Mouse (Mus musculus) right cerebral cortex, postnatal 25 days (tissue): ENCODE measurements around the gene Tdrd5.
"Not testable (repeated sequence)": the region's sequence is repeated elsewhere in the genome, so short reads cannot be mapped to it uniquely, and the experiment has no call there.

Experiments used
- DNase-seq: peaks from one replicate; pipeline ENCODE4 v3.0.0; 2022

Gene Tdrd5

GRCm38 (mm10) chr1:156251096-156251495 is 52.4 kb downstream of the Tdrd5 start:
- DNase-seq: not testable (repeated sequence)

DNA sequence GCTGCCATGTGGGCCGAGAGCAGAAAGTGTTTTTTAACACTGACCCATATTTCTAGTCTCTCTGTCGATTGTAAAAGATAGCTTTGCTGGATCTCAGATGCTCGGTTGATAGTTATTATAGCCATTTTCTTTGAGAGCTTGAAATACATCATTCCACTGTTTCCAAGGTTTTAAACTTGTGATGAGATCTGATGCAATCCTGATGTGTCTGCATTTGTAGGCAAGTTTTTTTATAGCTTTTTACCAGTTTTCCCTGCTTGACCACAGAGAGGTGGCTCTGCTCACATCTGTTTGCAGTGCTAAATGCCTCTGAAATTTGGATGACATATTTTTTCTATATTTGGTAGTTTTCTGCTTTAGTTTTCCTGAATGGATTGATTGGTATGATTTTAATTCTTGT is 55.6 kb downstream of the Tdrd5 start:
- DNase-seq: no peak

DNA sequence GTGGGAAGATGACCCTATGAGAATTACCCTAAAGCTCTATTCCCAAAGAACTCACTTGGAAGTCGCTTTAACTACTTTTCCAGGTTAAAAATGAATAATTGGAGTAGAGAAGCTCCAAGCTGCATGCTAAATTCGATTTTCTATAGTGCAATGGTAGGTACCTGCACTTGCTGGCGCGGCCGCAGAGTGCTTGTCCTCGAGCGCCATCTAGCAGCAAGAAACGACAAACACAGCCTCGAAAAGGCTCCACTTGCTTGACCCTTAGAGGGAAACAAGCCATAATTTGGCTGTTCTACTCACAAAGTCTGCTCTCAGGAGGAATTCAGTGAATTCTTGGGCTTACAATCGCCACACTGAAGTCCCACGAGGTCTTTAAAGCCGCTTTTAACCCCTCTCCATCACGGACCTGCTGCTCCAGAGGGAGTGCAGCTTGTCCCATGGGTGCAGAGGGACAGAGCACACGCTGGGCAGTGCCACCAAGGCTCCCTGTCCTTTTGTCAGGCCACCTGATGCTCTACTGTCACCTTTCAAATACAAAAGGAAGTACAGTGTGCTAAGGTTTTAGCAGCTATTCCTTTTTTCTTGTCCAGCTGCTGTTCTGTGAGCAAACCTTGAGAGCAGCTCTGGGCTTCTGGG is 61.6 kb downstream of the Tdrd5 start:
- DNase-seq: peak; percentile 31

DNA sequence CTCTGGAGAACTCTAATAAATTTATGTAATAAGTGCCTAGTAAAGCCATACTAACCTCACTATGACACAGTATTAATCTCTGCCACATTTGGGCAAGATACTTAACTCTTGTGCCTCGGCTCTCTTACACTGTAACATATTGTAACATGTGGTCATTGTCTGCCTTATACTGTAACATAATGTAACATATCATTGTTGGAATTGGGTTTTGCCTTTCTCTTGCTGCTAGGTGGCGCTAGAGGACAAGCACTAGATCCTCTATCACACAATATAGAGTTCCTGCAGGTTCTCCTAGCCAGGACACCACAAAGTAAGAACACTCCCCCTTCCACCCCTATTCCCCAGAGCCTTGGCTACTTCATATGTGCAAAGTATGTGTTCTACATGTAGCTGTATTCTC is 62.4 kb downstream of the Tdrd5 start:
- no peak for DNase-seq

GRCm38 (mm10) chr1:156231122-156231521 is 72.3 kb downstream of the Tdrd5 start:
- no peak for DNase-seq

- no peak for DNase-seq
These were observed 73.0 kb downstream of the Tdrd5 start for GRCm38 (mm10) chr1:156230339-156231089.

DNA sequence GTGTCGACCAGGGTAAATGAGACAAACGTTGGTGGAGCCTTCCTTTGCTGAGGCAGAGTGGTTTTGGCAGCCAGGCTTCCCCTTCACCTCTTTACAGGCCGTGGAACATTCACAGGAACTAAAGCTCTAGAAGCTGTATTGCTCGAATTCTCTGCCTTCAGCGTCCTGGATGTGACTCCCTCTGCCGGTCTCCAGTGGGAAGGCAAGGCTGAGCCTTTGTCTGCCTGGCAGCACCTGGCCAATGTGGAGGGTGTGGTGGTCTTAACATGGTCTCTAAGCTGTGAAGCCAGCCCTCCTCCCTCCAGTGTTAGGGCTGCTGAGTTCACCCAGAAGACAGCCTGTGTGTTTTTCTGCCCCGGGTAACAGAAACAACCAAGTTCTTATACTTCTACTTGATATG is 74.0 kb downstream of the Tdrd5 start:
- DNase-seq: peak; percentile 54

DNA sequence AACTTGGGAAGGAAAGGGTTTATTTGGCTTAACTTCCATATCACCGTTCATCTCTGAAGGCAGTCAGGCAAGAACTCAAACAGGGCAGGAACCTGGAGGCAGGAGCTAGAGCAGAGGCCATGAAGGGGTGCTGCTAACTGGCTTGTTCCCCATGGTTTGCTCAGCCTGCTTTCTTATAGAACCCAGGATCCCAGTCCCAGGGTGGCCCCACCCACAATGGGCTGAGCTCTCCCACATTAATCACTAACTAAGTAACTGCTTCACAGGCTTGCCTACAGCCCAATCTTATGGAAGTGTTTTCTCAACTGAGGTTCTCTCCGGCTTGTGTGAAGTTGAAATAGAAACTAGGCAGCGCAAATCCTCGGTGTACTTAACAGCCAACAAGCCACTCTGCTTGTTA is 74.7 kb downstream of the Tdrd5 start:
- DNase-seq: no peak

DNA sequence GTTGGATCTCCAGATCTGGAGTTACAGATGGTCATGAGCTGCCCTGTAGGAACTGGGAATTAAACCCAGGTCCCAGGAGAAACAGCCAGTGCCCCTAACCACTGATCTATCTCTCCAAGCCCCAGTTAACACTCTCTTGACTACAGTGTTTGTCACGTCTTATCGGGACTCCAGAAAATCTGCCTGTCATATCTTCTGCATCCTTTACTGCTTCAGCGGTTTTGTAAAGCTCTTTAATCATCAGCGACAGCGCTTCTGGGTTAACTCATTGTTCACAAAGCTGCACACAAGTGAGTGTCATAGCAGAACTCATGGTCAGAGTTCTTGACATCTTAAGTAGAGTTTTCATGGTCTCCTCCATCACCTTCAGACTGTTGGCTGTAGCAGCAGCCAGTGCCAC is 76.6 kb downstream of the Tdrd5 start:
- no peak for DNase-seq

DNA sequence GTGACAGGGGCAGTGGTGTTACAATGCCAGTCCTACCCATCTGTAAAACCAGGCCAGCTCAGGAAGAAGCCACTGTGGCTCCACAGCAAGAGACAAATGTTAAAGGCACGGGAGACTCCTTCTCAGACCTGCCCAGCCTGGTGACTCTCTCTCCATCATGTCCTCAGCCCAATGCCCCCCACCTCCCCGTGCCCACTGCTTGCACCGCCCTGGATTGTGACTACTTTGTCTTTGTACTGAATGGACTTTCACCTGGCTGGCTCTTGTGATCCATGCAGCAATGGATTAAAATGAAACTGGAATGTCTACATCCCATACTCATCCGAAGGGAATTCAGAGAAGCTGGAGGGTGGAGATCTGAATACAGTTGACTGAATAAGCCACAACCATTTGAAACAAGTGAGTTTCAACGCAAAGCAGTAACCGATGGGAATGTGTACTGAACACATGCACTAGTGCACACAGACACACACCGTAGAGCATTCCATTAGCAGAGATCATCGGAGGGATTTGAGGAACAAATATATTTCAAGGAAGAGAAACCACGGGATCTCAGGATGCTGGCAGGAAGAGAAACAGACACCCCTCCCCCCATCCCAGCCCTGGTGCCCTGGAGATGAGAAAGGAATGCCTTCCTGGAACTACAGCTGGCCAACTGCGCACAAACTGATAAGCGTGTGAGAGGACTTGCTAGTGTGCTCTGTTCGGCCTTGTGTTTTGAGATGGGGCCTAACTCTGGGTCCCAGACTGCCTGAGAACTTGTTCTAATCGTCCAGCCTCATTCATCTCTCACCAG is 81.1 kb downstream of the Tdrd5 start:
- DNase-seq: no peak

- DNase-seq: no peak
These were observed 82.1 kb downstream of the Tdrd5 start for GRCm38 (mm10) chr1:156221327-156221726.

DNA sequence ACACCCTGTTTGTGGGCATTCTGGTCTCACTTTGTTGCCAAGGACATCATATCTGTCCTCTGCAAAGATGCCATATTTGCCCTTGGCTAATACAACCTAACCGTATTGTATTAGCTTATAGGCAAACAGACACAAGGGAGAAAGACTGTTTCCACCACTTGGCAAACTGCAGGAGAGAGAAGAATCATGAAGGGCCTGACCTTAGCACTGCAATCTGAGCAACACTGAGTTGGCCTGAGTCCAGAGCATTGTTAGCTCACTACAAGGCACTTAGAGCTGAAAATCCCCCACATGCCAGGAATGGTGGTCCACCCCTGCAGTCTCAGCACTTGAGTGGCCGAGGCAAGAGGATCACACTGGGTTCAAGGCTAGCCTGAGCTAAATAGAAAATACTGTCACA is 84.9 kb downstream of the Tdrd5 start:
- no peak for DNase-seq

- no peak for DNase-seq
These were observed 85.5 kb downstream of the Tdrd5 start for GRCm38 (mm10) chr1:156217941-156218340.

DNA sequence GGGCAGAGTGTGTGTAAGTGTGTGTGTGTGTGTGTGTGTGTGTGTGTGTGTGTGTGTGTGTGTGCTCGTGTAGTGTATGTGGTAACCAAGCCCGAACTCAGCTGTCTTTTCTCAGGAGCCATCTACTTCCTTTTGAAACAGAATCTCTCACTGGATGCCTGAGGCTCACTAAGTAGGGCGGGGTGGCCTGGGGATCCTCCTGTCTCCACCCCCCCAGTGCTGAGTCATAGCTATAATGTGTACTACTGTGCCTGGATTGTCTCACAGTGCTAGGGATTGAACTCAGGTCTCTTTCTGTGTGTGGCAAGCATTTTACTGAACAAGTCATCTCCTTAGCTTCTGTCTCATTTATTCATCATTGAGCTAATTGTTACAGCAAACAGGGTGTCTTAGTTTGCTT is 86.1 kb downstream of the Tdrd5 start:
- DNase-seq: no peak

DNA sequence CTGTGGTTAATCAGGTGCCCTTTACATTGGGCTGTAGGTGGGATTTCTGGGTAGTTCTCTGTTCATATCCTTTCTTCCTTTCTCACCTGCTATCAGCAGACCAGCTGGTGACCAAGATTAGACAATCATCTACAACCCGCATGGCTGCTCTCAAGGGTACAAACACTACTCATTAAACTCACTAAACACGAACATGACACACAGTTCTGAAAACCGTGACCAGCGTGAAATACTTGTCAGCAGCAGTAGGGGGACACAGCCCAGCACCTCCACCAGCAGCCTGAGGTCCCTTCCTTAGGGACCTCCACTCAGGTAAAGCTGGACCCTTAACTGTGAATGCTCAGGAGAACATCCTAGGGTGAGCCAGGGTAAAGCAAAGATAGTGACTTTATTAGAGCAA is 87.2 kb downstream of the Tdrd5 start:
- no peak for DNase-seq

- no peak for DNase-seq
These were observed 88.8 kb downstream of the Tdrd5 start for GRCm38 (mm10) chr1:156214651-156215050.

- DNase-seq: no peak
These were observed 90.5 kb downstream of the Tdrd5 start for GRCm38 (mm10) chr1:156212923-156213322.

GRCm38 (mm10) chr1:156211809-156212317 is 91.6 kb downstream of the Tdrd5 start:
- DNase-seq: no peak
